Mouse (Mus musculus) liver, postnatal 0 days (tissue): ENCODE measurements around the gene Emc4.

ENCODE experiments used
- CTCF ChIP-seq: sonication (generic); IDR thresholded peaks from 2 replicates; pipeline ENCODE4 v1.5.1; 2016; ENCODE audit warnings: antibody characterized with exemption, low read depth
- EP300 ChIP-seq: IDR thresholded peaks from 2 replicates; pipeline ENCODE4 v1.6.1; 2016; ENCODE audit warnings: antibody characterized with exemption, low read depth, mild to moderate bottlenecking

DNA sequence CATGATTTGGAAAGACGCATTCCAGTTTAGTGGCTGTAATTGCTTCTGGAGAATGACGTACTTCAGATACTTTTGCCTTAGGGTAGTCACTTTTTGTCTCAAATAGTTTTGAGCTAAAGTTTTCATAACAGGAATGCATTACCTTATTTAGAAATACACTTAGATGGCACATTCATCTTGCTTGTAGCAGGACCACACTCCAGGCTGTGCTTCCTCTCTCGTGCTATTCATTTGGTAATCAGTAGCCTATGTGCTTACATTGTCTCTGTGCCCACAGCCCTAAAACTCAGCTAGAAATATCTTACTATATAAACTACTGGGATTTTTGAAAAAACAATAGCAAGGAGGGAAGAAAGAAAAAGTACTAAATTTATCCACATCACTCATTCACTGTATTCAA is 39.2 kb upstream of the Emc4 start:
- TF ChIP-seq CTCF, result no peak
- no peak for TF ChIP-seq EP300
